Mouse (Mus musculus) ES-E14 (cell line): ENCODE results near the gene Fermt3. TPM values are rescaled to one million over a fixed set of nuclear protein-coding genes. Genes with fewer than 3 reads are reported as not detected.

Source experiments
- DNase-seq: peaks from one replicate; pipeline ENCODE4 v3.0.0-alpha.2; 2013; ENCODE audit warnings: low read depth, low spot score
- H3K27ac ChIP-seq: 2 replicates; pipeline ENCODE4 v1.5.1; 2012; ENCODE audit warnings: low read depth, mild to moderate bottlenecking, low read length, moderate library complexity, mixed read lengths; ENCODE audit not compliant: poor library complexity, insufficient read depth, severe bottlenecking
- H3K36me3 ChIP-seq: 2 replicates; pipeline ENCODE4 v1.6.1; 2012; ENCODE audit warnings: mild to moderate bottlenecking, low read length, moderate library complexity, mixed read lengths; ENCODE audit not compliant: control insufficient read depth, poor library complexity, insufficient read depth, severe bottlenecking
- H3K4me1 ChIP-seq, 2 experiments: fragments of 150-350 bp in 1 of 2; sonication (generic) in 1 of 2; 2 replicates each; pipeline ENCODE4 v1.6.1; 2012; ENCODE audit warnings: low read length in 2 of 2, mild to moderate bottlenecking in 1 of 2, mixed read lengths in 1 of 2; ENCODE audit not compliant: control insufficient read depth in 2 of 2, insufficient read depth in 2 of 2, poor library complexity in 1 of 2
- H3K4me3 ChIP-seq, 2 experiments: fragments of 150-350 bp in 1 of 2; sonication (generic) in 1 of 2; 2 replicates each; pipeline ENCODE4 v1.5.1; 2012; ENCODE audit warnings: low read length in 2 of 2, low read depth in 1 of 2, mild to moderate bottlenecking in 1 of 2, mixed read lengths in 1 of 2; ENCODE audit not compliant: insufficient read depth in 1 of 2, poor library complexity in 1 of 2, severe bottlenecking in 1 of 2
- H3K9ac ChIP-seq: 2 replicates; pipeline ENCODE4 v1.6.1; 2012; ENCODE audit warnings: low read depth, mild to moderate bottlenecking, low read length, mixed read lengths; ENCODE audit not compliant: poor library complexity, insufficient read depth, severe bottlenecking
- H3K9me3 ChIP-seq: fragments of 150-350 bp; sonication (generic); 2 replicates; pipeline ENCODE4 v1.6.1; 2012; ENCODE audit warnings: low read depth, mild to moderate bottlenecking, low read length; ENCODE audit not compliant: control insufficient read depth, insufficient read depth
- CHD2 ChIP-seq: IDR thresholded peaks from 2 replicates; pipeline ENCODE4 v1.6.1; 2014; ENCODE audit warnings: mild to moderate bottlenecking, low read depth, low read length, inconsistent platforms
- HCFC1 ChIP-seq: IDR thresholded peaks from 2 replicates; pipeline ENCODE4 v1.6.1; 2012; ENCODE audit warnings: low read length, inconsistent platforms, borderline replicate concordance; ENCODE audit not compliant: insufficient read depth
- MAFK ChIP-seq: IDR thresholded peaks from 2 replicates; pipeline ENCODE4 v1.6.1; 2014; ENCODE audit warnings: mild to moderate bottlenecking, low read depth, low read length, inconsistent platforms; ENCODE audit not compliant: insufficient read depth
- ZC3H11A ChIP-seq: IDR thresholded peaks from 2 replicates; pipeline ENCODE4 v1.6.1; 2012; ENCODE audit warnings: low read depth, mild to moderate bottlenecking, inconsistent platforms, low read length, borderline replicate concordance
- ZNF384 ChIP-seq: IDR thresholded peaks from 2 replicates; pipeline ENCODE4 v1.6.1; 2012; ENCODE audit warnings: low read depth, low read length, inconsistent platforms
- in situ Hi-C, 2 experiments: fragments of 600-800 bp; cut with MboI; formaldehyde crosslinking; loops; one replicate each; pipeline ENCODE4 v1.15.1; 2025; ENCODE audit warnings: low sequenced_read_pairs in 2 of 2, inconsistent platforms in 1 of 2; ENCODE audit not compliant: unreplicated experiment in 2 of 2
- total RNA-seq: library from RNA; depleted of rRNA; stranded (reverse); fragments of 300-350 nt; gene quantifications from 2 replicates; pipeline ENCODE4 v1.2.3, GENCODE M21; 2012

Gene Fermt3
- total RNA-seq, 1 experiment = 2.6 TPM

DNA sequence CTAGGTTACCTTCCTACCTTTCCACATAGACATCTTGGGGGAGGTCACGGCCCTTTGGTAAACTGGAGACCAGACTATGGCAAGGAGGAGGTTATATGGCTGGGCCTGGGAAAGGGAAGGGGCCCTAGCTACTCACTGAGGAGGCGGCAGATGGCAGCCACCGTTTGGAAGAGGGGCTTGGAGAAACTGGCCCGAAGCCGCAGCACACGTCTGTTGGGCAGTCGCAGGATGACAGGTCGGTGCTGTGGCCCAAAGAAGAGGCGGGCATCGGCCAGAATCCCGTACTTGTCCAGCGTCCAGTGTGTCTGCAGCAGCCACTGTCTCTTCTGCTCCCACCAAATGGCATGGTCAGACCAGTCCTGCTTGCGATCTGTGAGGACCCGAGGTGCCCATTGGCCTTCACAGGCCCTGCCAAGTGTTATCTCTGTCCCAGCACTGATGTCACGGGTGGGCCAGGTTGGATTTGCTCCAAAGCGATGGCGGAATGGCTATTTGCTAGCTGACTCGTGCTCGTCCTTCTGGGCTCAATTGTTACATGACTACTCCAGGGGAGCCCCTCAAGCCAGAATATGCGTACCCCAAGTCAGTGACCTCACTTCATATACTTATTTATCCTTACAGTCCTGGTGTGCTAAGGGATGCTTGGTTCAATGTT is 4.7 kb downstream of the Fermt3 start:
- Histone ChIP-seq H3K4me1 (no peaks in the 10 kb centered on the region), H3K36me3 (peaks cover 11% of the 10 kb centered on the region), H3K9me3 (no peaks in the 10 kb centered on the region), H3K9ac (no peak overlapping the region), H3K4me3 (no peak overlapping the region), H3K27ac (no peak overlapping the region)
- in situ Hi-C loops = no loop called here
- TF ChIP-seq MAFK (no peak), CHD2 (no peak), ZC3H11A (no peak), HCFC1 (no peak), ZNF384 (no peak)
- DNase-seq = no peak

DNA sequence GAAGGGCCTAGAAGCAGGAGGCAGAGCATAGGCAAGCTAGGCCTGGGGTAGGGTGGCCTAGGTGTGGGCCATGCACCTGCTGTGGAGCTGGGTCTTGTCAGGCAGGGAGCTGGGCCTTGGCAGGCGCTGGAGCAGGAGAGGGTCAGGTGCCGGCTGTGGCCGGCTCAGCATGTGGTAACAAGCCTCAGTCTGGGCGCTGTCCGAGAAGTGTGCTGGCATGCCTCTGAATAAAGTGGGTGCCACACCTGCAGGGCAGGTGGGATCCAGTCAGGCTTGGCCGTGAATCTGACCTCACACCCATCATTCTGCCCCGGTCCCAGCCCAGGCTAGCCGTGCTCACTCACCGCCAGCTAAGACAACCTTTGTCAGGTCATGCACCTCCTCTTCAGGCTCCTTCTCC is 5.3 kb downstream of the Fermt3 start:
- Histone ChIP-seq H3K9me3 (no peaks in the 10 kb centered on the region), H3K36me3 (peaks cover 5% of the 10 kb centered on the region; the same call in 1 of the 2 replicates), H3K27ac (no peak overlapping the region), H3K4me1 (no peaks in the 10 kb centered on the region), H3K4me3 (no peak overlapping the region), H3K9ac (no peak overlapping the region)
- no peak for DNase-seq
- in situ Hi-C loops = no loop called here
- TF ChIP-seq HCFC1 (no peak), ZNF384 (no peak), ZC3H11A (no peak), MAFK (no peak), CHD2 (no peak)

DNA sequence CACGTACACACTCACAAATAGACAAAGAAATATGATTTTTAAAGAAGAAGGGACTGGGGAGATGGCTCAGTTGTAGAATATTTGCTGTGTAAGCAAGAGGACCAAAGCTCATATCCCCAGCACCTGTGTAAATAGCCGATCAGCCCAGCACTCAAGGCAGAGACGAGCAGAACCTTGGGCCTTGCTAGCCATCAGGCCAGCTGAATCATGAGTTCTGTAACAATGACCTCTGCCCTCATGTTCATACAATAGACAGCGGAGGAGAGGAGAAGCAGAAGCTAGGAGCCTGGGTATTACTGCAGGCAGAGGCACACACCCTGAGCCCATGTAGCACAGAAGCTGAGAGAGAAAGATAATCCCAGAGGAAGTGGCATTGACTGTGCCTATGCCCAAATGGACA is 6.8 kb downstream of the Fermt3 start:
- Histone ChIP-seq H3K9ac (no peak overlapping the region), H3K36me3 (no peaks in the 10 kb centered on the region), H3K27ac (no peak overlapping the region), H3K9me3 (no peaks in the 10 kb centered on the region), H3K4me1 (no peaks in the 10 kb centered on the region), H3K4me3 (no peak overlapping the region)
- TF ChIP-seq ZC3H11A (no peak), HCFC1 (no peak), MAFK (no peak), ZNF384 (no peak), CHD2 (no peak)
- in situ Hi-C loops = no loop called here
- no peak for DNase-seq

DNA sequence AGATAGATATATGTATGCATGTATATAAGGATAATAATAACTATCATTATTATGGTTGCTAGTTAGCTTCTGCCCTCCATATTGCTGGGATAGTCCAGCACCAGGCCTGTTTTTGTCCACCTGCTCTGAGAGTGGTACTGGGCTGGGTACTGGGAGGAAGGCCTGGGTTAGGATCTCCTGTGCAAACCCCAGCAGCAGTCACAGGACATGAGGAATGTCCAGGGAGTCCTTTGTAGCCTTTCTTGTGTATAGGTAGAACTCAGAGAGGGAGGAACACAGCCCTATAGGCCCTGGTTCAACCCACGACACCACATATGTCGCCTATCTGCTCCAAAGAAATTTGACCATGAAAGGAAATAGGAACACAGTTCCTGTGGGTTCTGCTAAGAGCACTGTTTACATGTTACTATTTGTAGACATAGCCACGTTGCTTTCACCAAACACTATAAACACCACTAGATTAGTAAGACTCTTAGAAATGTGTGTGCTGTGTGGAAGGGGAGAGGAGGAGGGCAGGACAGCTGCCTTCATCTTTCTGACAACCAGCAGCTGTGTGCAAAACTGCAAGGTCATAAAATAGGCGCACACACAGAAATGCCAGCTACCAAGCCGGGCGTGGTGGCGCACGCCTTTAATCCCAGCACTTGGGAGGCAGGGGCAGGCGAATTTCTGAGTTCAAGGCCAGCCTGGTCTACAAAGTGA is 12.2 kb downstream of the Fermt3 start:
- no peak overlapping the region for H3K9ac ChIP-seq
- H3K27ac ChIP-seq = no peak overlapping the region
- in situ Hi-C loops = no loop called here
- no peak for TF ChIP-seq MAFK
- TF ChIP-seq ZNF384 = no peak
- no peak for TF ChIP-seq HCFC1
- no peak for TF ChIP-seq CHD2
- no peak for TF ChIP-seq ZC3H11A
- no peak overlapping the region for H3K4me3 ChIP-seq
- no peak for DNase-seq
- H3K9me3 ChIP-seq = no peaks in the 10 kb centered on the region
- H3K4me1 ChIP-seq = no peaks in the 10 kb centered on the region
- no peaks in the 10 kb centered on the region for H3K36me3 ChIP-seq
